Mouse (Mus musculus) monocyte, adult 59 days (primary cell): ENCODE data around the gene Senp6. TPM values are rescaled to one million over a fixed set of nuclear protein-coding genes. Genes with fewer than 3 reads are reported as not detected.

ENCODE experiments used
- total RNA-seq, 2 experiments: library from RNA; stranded (reverse); gene quantifications; one replicate each; pipeline ENCODE4 v1.2.4; 2023

The Senp6 gene
- total RNA-seq, result 10 to 100 TPM; 88.6 to 91.1 TPM

DNA sequence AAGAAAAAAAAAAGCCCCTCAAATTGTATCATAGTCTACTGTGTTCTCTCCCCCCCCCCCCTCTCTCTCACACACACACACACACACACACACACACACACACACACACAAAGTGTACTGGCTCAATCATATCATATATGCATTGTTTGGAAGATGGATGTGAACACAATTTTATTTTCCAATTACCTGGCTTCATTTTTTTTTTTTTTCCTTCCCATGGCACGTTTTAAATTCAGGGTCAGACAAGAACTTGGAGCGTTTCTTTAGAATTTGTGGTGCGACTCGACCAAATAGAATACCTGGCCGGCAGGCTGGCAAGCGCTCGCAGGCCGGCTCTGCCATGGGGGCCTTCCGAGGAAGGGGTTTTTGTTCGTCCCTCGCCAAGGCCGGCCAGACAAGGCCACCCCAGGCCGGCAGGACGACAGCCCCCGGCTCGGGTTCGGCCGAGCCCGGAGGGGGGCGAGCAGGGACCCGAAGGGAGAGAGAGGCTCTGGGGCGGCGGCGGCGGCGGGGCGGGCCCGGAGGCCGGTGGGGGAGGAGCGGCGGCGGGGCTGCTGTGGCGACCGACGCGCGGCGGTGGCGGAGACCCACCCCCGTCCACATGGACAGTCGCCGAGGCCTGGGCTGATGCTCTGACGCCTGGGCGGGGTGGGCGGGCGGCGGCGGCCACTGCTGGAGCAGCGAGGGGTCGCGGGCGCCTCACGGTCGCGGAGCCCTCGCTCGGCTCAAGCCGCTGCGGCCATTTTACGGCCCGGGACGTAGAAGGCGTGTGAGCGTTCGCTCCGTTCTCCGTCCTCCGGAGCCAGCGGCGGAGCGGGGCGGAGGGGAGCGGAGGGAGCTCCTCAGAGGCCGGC is at the start of gene Senp6:
Gene Senp6, plus strand, starts transcription at position 537 of the 854 bp plus-strand sequence.

DNA sequence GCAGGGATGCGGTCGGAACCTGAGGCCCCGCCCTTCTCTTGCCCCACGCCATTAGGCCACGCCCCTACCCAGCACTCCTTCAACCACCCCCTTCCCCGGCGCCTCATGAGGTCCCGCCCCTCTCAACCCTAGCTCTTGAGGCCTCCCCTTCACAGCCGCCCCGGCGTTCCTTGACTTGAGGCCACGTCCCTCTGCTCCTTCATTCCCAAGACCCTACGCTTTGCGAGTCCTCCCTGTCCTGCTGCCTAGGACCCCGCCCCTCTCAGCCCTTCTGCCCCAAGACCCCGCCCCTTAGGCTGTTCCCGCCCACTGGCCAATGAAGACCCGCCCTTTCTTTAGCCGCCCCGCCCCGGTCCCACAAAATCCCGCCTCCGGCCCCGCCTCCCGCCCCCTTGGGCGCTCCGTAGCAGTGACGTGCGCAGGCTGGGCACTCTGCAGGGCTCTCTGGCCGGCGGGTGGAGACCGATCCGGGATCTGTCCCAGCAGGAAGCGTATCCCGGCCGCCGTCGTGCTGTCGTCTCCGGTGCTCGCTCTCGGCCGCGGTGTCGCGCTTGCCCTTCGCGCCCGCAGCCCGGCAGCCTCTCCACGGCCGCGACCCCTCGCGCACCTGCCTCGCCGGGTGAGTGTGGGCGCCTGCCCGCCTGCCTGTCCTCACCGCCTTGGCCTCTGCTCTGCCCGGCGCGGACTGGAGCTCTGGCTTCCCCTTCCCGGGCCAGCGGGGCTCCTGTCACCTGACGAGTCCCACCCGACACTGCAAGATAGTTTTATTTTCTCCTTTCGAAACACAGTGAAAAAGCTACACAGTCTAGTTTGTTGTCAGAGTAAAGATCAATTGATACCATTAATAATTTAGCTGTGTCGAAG is 98.1 kb downstream of the Senp6 start, which contains the start of gene Myo6:
Gene Myo6, plus strand, starts transcription at position 421 of the 864 bp plus-strand sequence.

Other genes starting within 250 kb of the Senp6 start
- not detected for gene Filip1, start 54.1 kb upstream of the Senp6 start, total RNA-seq
- 1 to 10 TPM; 1.9 to 2.1 TPM for gene Myo6, start 98.1 kb downstream of the Senp6 start, total RNA-seq